15 mouse cellular contexts compared by ENCODE assay signal in genomic region chr7:132823832-132824231, GRCm38 (mm10).
"Had no signal": no experiment of that assay in that cellular context is flagged by ENCODE, and none has a peak within 500 bp of the region (broad histone marks: within the 10 kb centered on the region; RNA-seq: fewer than 3 reads in every experiment).

No protein-coding gene starts in this region.

- H3K9ac ChIP-seq: lung, embryonic 15.5 days; midbrain, embryonic 12.5 days; midbrain, embryonic 15.5 days; neural tube, embryonic 12.5 days; stomach, embryonic 15.5 days had no signal

- DNase-seq: lung, adult 2 months; lung, postnatal 14 days; lung, postnatal 36 days; right cerebral cortex, postnatal 14 days; thymus, adult 2 months; thymus, postnatal 25 days; thymus, postnatal 4 days had no signal

- H3K4me2 ChIP-seq: lung, embryonic 15.5 days; midbrain, embryonic 12.5 days; midbrain, embryonic 15.5 days; neural tube, embryonic 12.5 days; stomach, embryonic 15.5 days had no signal

- H3K4me1 ChIP-seq: lung, embryonic 15.5 days; midbrain, embryonic 15.5 days; neural tube, embryonic 12.5 days; stomach, embryonic 15.5 days had no signal

- ATAC-seq: lung, postnatal 0 days; midbrain, embryonic 15.5 days had no signal

- H3K27ac ChIP-seq: lung, embryonic 15.5 days; midbrain, embryonic 10.5 days; midbrain, embryonic 12.5 days; midbrain, embryonic 15.5 days; neural tube, embryonic 12.5 days; stomach, embryonic 15.5 days; stomach, postnatal 0 days had no signal

- H3K9me3 ChIP-seq: lung, embryonic 15.5 days; midbrain, embryonic 10.5 days; midbrain, embryonic 12.5 days; midbrain, embryonic 15.5 days; neural tube, embryonic 12.5 days; stomach, embryonic 15.5 days had no signal

- H3K27me3 ChIP-seq: lung, embryonic 15.5 days; midbrain, embryonic 12.5 days; midbrain, embryonic 15.5 days; neural tube, embryonic 12.5 days; stomach, embryonic 15.5 days had no signal

- H3K4me3 ChIP-seq: lung, embryonic 15.5 days; midbrain, embryonic 10.5 days; midbrain, embryonic 12.5 days; midbrain, embryonic 15.5 days; neural tube, embryonic 12.5 days; stomach, embryonic 15.5 days had no signal
